Mouse (Mus musculus) CH12.LX (cell line): ENCODE measurements at regions not wholly inside any gene's neighbourhood (a gene's known extent, or its start where the extent isn't known, plus 50 kb on each side); places are given as distances from the start of the nearest gene placed in this dataset.

Experiments
- DNase-seq: peaks from one replicate; pipeline ENCODE4 v3.0.0-alpha.2; 2013; ENCODE audit errors: extremely low read depth
- H3K27ac ChIP-seq: 2 replicates; pipeline ENCODE4 v1.5.1; 2012; ENCODE audit warnings: low read depth, mild to moderate bottlenecking, control low read depth, moderate library complexity; ENCODE audit not compliant: insufficient read depth
- H3K27me3 ChIP-seq: replicated peaks from 2 replicates; pipeline ENCODE3; 2012; ENCODE audit warnings: inconsistent platforms
- H3K36me3 ChIP-seq, 2 experiments: replicated peaks in 1 of 2; 2 replicates each; pipeline versions ENCODE3 to v1.6.1; 2012; ENCODE audit warnings: inconsistent platforms in 1 of 2, low read length in 1 of 2, mild to moderate bottlenecking in 1 of 2, mixed read lengths in 1 of 2, moderate library complexity in 1 of 2; ENCODE audit not compliant: control insufficient read depth in 1 of 2, insufficient read depth in 1 of 2
- H3K4me1 ChIP-seq, 2 experiments: 2 replicates each; pipeline ENCODE4 v1.6.1; 2012; ENCODE audit warnings: inconsistent platforms in 1 of 2, moderate library complexity in 1 of 2; ENCODE audit not compliant: insufficient read depth in 2 of 2, control insufficient read depth in 1 of 2
- H3K4me2 ChIP-seq: 2 replicates; pipeline ENCODE4 v1.6.1; 2012; ENCODE audit warnings: low read depth, mild to moderate bottlenecking, control low read depth; ENCODE audit not compliant: poor library complexity, insufficient read depth, severe bottlenecking
- H3K4me3 ChIP-seq, 3 experiments: fragments of 150-350 bp in 1 of 3; sonication (generic) in 1 of 3; replicated peaks in 1 of 3; 2 replicates each; pipeline versions ENCODE3 to v1.5.1; 2011 to 2012; ENCODE audit warnings: low read depth in 2 of 3, low read length in 2 of 3, mild to moderate bottlenecking in 2 of 3, moderate library complexity in 2 of 3, control low read depth in 1 of 3, improper control_type of control experiment in 1 of 3, inconsistent platforms in 1 of 3, mixed read lengths in 1 of 3; ENCODE audit not compliant: poor library complexity in 1 of 3
- H3K79me2 ChIP-seq: replicated peaks from 2 replicates; pipeline ENCODE4 v1.6.1; 2012; ENCODE audit warnings: mild to moderate bottlenecking, moderate library complexity; ENCODE audit not compliant: control insufficient read depth, poor library complexity, insufficient read depth, severe bottlenecking; ENCODE audit errors: extremely low read depth
- H3K9ac ChIP-seq: 2 replicates; pipeline ENCODE4 v1.6.1; 2012; ENCODE audit warnings: low read depth, mild to moderate bottlenecking, control low read depth, moderate library complexity; ENCODE audit not compliant: insufficient read depth
- H3K9me3 ChIP-seq: replicated peaks from 2 replicates; pipeline ENCODE3; 2012; ENCODE audit warnings: low read length, inconsistent platforms, mixed read lengths
- BHLHE40 ChIP-seq: IDR thresholded peaks from 2 replicates; pipeline ENCODE4 v1.6.1; 2011; ENCODE audit warnings: mild to moderate bottlenecking, low read depth, low read length, improper control_type of control experiment
- CTCF ChIP-seq, 2 experiments: IDR thresholded peaks in 1 of 2; conservative IDR thresholded peaks in 1 of 2; 2 replicates each; pipeline ENCODE4 v1.5.1; 2011 to 2012; ENCODE audit warnings: low read depth in 2 of 2, low read length in 2 of 2, improper control_type of control experiment in 1 of 2, inconsistent platforms in 1 of 2, mild to moderate bottlenecking in 1 of 2, moderate library complexity in 1 of 2
- JUN ChIP-seq: IDR thresholded peaks from 2 replicates; pipeline ENCODE4 v1.6.1; 2011; ENCODE audit warnings: low read depth, mild to moderate bottlenecking, low read length, improper control_type of control experiment, moderate library complexity; ENCODE audit not compliant: insufficient read depth
- MAFK ChIP-seq: IDR thresholded peaks from 2 replicates; pipeline ENCODE4 v1.6.1; 2011; ENCODE audit warnings: low read length, improper control_type of control experiment; ENCODE audit not compliant: insufficient replicate concordance
- MEF2A ChIP-seq: IDR thresholded peaks from 2 replicates; pipeline ENCODE4 v1.6.1; 2014; ENCODE audit warnings: low read depth, mild to moderate bottlenecking, inconsistent platforms, low read length, improper control_type of control experiment, borderline replicate concordance
- NELFE ChIP-seq: IDR thresholded peaks from 2 replicates; pipeline ENCODE4 v1.6.1; 2011; ENCODE audit warnings: low read depth, low read length, improper control_type of control experiment
- NRF1 ChIP-seq: IDR thresholded peaks from 2 replicates; pipeline ENCODE4 v1.6.1; 2014; ENCODE audit warnings: low read depth, mild to moderate bottlenecking, inconsistent platforms, low read length, improper control_type of control experiment, moderate library complexity
- USF1 ChIP-seq: IDR thresholded peaks from 2 replicates; pipeline ENCODE4 v1.6.1; 2014; ENCODE audit warnings: low read depth, mild to moderate bottlenecking, inconsistent platforms, low read length, improper control_type of control experiment
- USF2 ChIP-seq: conservative IDR thresholded peaks from 2 replicates; pipeline ENCODE4 v1.6.1; 2011; ENCODE audit warnings: low read depth, low read length, improper control_type of control experiment
- ZC3H11A ChIP-seq: IDR thresholded peaks from 2 replicates; pipeline ENCODE4 v1.6.1; 2012; ENCODE audit warnings: low read depth, mild to moderate bottlenecking, inconsistent platforms, low read length, improper control_type of control experiment
- ZNF384 ChIP-seq: IDR thresholded peaks from 2 replicates; pipeline ENCODE4 v1.6.1; 2012; ENCODE audit warnings: low read depth, low read length, improper control_type of control experiment, inconsistent platforms
- dilution Hi-C: fragments of 300-500 bp; cut with MboI; formaldehyde crosslinking; loops from 2 replicates; pipeline ENCODE4 v1.14.3; 2020; ENCODE audit warnings: low sequenced_read_pairs; ENCODE audit not compliant: extremely low pct_unique_long_range_greater_than_20kb, extremely low pct_ligation_motif_present
- in situ Hi-C: fragments of 300-500 bp; cut with MboI; formaldehyde crosslinking; loops from 3 replicates; pipeline ENCODE4 v1.14.3; 2019; ENCODE audit warnings: low sequenced_read_pairs, low pct_ligation_motif_present, low pct_unique_long_range_greater_than_20kb, mixed read lengths

GRCm38 (mm10) chr8:86324542-86324941, 255.9 kb downstream of the Abcc12 start:
- Histone ChIP-seq H3K9me3 (no peaks in the 10 kb centered on the region), H3K9ac (no peak overlapping the region), H3K4me3 (no peak overlapping the region), H3K4me2 (no peak overlapping the region), H3K27ac (no peak overlapping the region), H3K79me2 (no peaks in the 10 kb centered on the region), H3K27me3 (no peaks in the 10 kb centered on the region), H3K4me1 (no peaks in the 10 kb centered on the region), H3K36me3 (no peaks in the 10 kb centered on the region)
- no peak for TF ChIP-seq JUN
- TF ChIP-seq NELFE = no peak
- TF ChIP-seq MAFK = no peak
- no peak for TF ChIP-seq USF2
- TF ChIP-seq CTCF (conservative IDR thresholded peaks at IDR 0.05 in 1 of 2, IDR thresholded peaks at IDR 0.05 in 1 of 2; ENCODE audit: low read depth in 2 of 2, low read length in 2 of 2) = no peak
- in situ Hi-C loops (no loop called here), dilution Hi-C loops (no loop called here)
- no peak for DNase-seq

- no peak for DNase-seq
- TF ChIP-seq USF1 = no peak
- TF ChIP-seq ZC3H11A = no peak
- no peak for TF ChIP-seq JUN
- TF ChIP-seq MEF2A = no peak
- Histone ChIP-seq H3K79me2 (no peaks in the 10 kb centered on the region), H3K4me2 (no peak overlapping the region), H3K36me3 (no peaks in the 10 kb centered on the region), H3K27me3 (no peaks in the 10 kb centered on the region), H3K27ac (no peak overlapping the region), H3K4me3 (no peak overlapping the region), H3K4me1 (no peaks in the 10 kb centered on the region), H3K9ac (no peak overlapping the region), H3K9me3 (no peaks in the 10 kb centered on the region)
- in situ Hi-C loops = no loop called here
- dilution Hi-C loops = no loop called here
These were observed 256.7 kb downstream of the Abcc12 start for GRCm38 (mm10) chr8:86323823-86324222.

GRCm38 (mm10) chr8:86322494-86322893, 258.0 kb downstream of the Abcc12 start:
- Histone ChIP-seq H3K27me3 (no peaks in the 10 kb centered on the region), H3K4me2 (no peak overlapping the region), H3K9ac (no peak overlapping the region), H3K4me1 (no peaks in the 10 kb centered on the region)
- TF ChIP-seq USF2 (no peak), JUN (no peak), MAFK (no peak), BHLHE40 (no peak), NRF1 (no peak), ZNF384 (no peak)
- TF ChIP-seq, all 38 proteins: peak for 0
- Histone ChIP-seq H3K27ac (no peak overlapping the region), H3K9me3 (no peaks in the 10 kb centered on the region), H3K4me3 (no peak overlapping the region), H3K79me2 (no peaks in the 10 kb centered on the region), H3K36me3 (no peaks in the 10 kb centered on the region)
- DNase-seq = no peak
- dilution Hi-C loops (no loop called here), in situ Hi-C loops (no loop called here)
